Mouse (Mus musculus) gastrocnemius, postnatal 36 days (tissue): ENCODE data around the gene Defa31. TPM values are rescaled to one million over a fixed set of nuclear protein-coding genes. Genes with fewer than 3 reads are reported as not detected.
"Not testable (repeated sequence)": the region's sequence is repeated elsewhere in the genome, so short reads cannot be mapped to it uniquely, and the experiment has no call there.

Experiments
- DNase-seq, 2 experiments: peaks; one replicate each; pipeline ENCODE4 v3.0.0; 2022
- intact Hi-C: fragments of 180-260 bp; cut with DNase I; formaldehyde crosslinking; loops from one replicate; pipeline ENCODE4 v1.15.1; 2025
- long read RNA-seq, 2 experiments: library from polyadenylated mRNA; stranded (forward); transcript quantifications; one replicate each; pipeline ENCODE4 v2.0.0; 2021
- total RNA-seq, 2 experiments: library from RNA; stranded (reverse); gene quantifications; 2 replicates each; pipeline ENCODE4 v1.2.3; 2021

Defa31 gene
- total RNA-seq = not detected
- long read RNA-seq, experiment 1 = 0 reads
- long read RNA-seq, experiment 2 = 0 reads

- DNase-seq, intact Hi-C loops: not testable (repeated sequence)
Measured at GRCm38 (mm10) chr8:21191314-21191713, at the start of gene Defa31. Defa31 (plus strand) TSS chr8:21191614.

GRCm38 (mm10) chr8:21161977-21162376 is 29.4 kb upstream of the Defa31 start, which contains the start of gene Defa22:
Defa22 (plus strand) TSS chr8:21162277.
- intact Hi-C loops, DNase-seq: not testable (repeated sequence)

- intact Hi-C loops, DNase-seq: not testable (repeated sequence)
Measured at GRCm38 (mm10) chr8:21201261-21201660, 9.8 kb downstream of the Defa31 start, which contains the start of gene Gm15293. Gm15293 (plus strand) TSS chr8:21201561.

Other genes starting within 250 kb of the Defa31 start
- gene AY761185, start 246.9 kb upstream of the Defa31 start, total RNA-seq = not detected
- gene Defa21, start 166.1 kb upstream of the Defa31 start, total RNA-seq = not detected
- gene Defa23, start 136.6 kb upstream of the Defa31 start, total RNA-seq = not detected
- gene Defa35, start 126.6 kb upstream of the Defa31 start, total RNA-seq = not detected
- not detected for gene Defa25, start 107.2 kb upstream of the Defa31 start, total RNA-seq
- gene Gm14851, start 95.6 kb upstream of the Defa31 start, total RNA-seq = not detected
- gene Defa30, start 57.0 kb upstream of the Defa31 start, total RNA-seq = not detected
- not detected for gene Defa22, start 29.3 kb upstream of the Defa31 start, total RNA-seq
- not detected for gene Gm15293, start 9.9 kb downstream of the Defa31 start, total RNA-seq
- gene Gm15292, start 58.1 kb downstream of the Defa31 start, total RNA-seq = not detected
- not detected for gene Defa27, start 123.9 kb downstream of the Defa31 start, total RNA-seq
- gene Defa29, start 135.4 kb downstream of the Defa31 start, total RNA-seq = not detected
- not detected for gene Defa2, start 186.9 kb downstream of the Defa31 start, total RNA-seq
- gene Defa33, start 200.2 kb downstream of the Defa31 start, total RNA-seq = not detected
- gene Defa36, start 235.8 kb downstream of the Defa31 start, total RNA-seq = not detected